12 mouse cellular contexts compared by ENCODE assay signal in genomic region chr13:111984081-111984574, GRCm38 (mm10).
A peak's percentile ranks its signal among the peaks of the same experiment; 100 is the strongest.
DNase-seq lines count a peak whose midpoint lies in the region; ATAC-seq and TF ChIP-seq lines count a peak whose summit lies in the region.
"Had no signal": no experiment of that assay in that cellular context is flagged by ENCODE, and none has a peak within 500 bp of the region (broad histone marks: within the 10 kb centered on the region; RNA-seq: fewer than 3 reads in every experiment).

No protein-coding gene starts in this region.

- H3K36me3 ChIP-seq in liver, adult 2 months (ENCODE audit: control insufficient read depth, insufficient read depth, low read length) = no peaks in the 10 kb centered on the region
- H3K36me3 ChIP-seq in splenic B cell, adult 2 months (ENCODE audit: control insufficient read depth, insufficient read depth, low read length, poor library complexity, severe bottlenecking) = no peaks in the 10 kb centered on the region
- H3K36me3 ChIP-seq: G1E; limb, embryonic 12.5 days had no signal

- peak overlapping the region; percentile 46 for H3K27ac ChIP-seq in liver, adult 2 months (replicated peaks; ENCODE audit: insufficient read depth, low read depth, low read length)
- H3K27ac ChIP-seq: kidney, postnatal 0 days; limb, embryonic 12.5 days had no signal

- WGBS in liver, adult 2 months = 36% methylated on average over 10 of the region's 10 CpGs

- peaks cover 14% of the 10 kb centered on the region for H3K4me1 ChIP-seq in liver, adult 2 months (ENCODE audit: control insufficient read depth, insufficient read depth, low read length)

- H3K27me3 ChIP-seq in liver, adult 2 months (ENCODE audit: control insufficient read depth, insufficient read depth, low read length) = no peaks in the 10 kb centered on the region
- no peaks in the 10 kb centered on the region for H3K27me3 ChIP-seq in splenic B cell, adult 2 months (ENCODE audit: control insufficient read depth, insufficient read depth, low read length, poor library complexity, severe bottlenecking)
- H3K27me3 ChIP-seq: limb, embryonic 12.5 days had no signal

- TF ChIP-seq POLR2A in liver, adult 2 months (IDR thresholded peaks at IDR 0.05; ENCODE audit: extremely low read depth, insufficient read depth, low read length) = no peak

- TF ChIP-seq CTCF in liver, adult 2 months (IDR thresholded peaks at IDR 0.05; ENCODE audit: low read depth, low read length) = no peak

- H3K4me3 ChIP-seq in liver, adult 2 months (ENCODE audit: insufficient read depth, low read depth, low read length) = no peak overlapping the region
- H3K4me3 ChIP-seq: limb, embryonic 12.5 days had no signal

- H3K9ac ChIP-seq in liver, adult 2 months (ENCODE audit: low read depth, low read length) = no peak overlapping the region
- H3K9ac ChIP-seq: limb, embryonic 12.5 days had no signal

- H3K79me2 ChIP-seq in liver, adult 2 months (ENCODE audit: control insufficient read depth, insufficient read depth, low read length) = no peaks in the 10 kb centered on the region

- ATAC-seq in granulocyte monocyte progenitor cell, adult 5-6 weeks (replicated peaks; ENCODE audit: poor library complexity, severe bottlenecking) = peak; percentile 75

- peak; percentile 95 for DNase-seq in liver, adult 2 months (ENCODE audit: extremely low read depth, low read depth, low spot score)
- DNase-seq in liver = no peak
- peak; percentile 82 for DNase-seq in CD4-positive helper T cell, adult 2 months (ENCODE audit: low read depth, low spot score)
- peak; percentile 94 for DNase-seq in splenic B cell, adult 2 months (ENCODE audit: low read depth, low spot score)
- DNase-seq in testis, postnatal 14 days (ENCODE audit: low spot score) = no peak
- DNase-seq in frontal cortex, postnatal 25 days (ENCODE audit: low spot score in 2 of 2) = no peak
- DNase-seq in layer of hippocampus, adult 9-11 months = no peak
- DNase-seq: adrenal gland, postnatal 10 days had no signal

Comparison
In these comparisons a context has a peak if more than half of its experiments do, and no peak if none do; other contexts are left out.
1. DNase-seq: peak in liver, adult 2 months (single experiment), CD4-positive helper T cell, adult 2 months (single experiment) and splenic B cell, adult 2 months (single experiment); none in liver (single experiment), testis, postnatal 14 days (single experiment), frontal cortex, postnatal 25 days (0 of 2) and layer of hippocampus, adult 9-11 months (single experiment).